ENCODE assay signal across 17 mouse cellular contexts in the genomic region with DNA sequence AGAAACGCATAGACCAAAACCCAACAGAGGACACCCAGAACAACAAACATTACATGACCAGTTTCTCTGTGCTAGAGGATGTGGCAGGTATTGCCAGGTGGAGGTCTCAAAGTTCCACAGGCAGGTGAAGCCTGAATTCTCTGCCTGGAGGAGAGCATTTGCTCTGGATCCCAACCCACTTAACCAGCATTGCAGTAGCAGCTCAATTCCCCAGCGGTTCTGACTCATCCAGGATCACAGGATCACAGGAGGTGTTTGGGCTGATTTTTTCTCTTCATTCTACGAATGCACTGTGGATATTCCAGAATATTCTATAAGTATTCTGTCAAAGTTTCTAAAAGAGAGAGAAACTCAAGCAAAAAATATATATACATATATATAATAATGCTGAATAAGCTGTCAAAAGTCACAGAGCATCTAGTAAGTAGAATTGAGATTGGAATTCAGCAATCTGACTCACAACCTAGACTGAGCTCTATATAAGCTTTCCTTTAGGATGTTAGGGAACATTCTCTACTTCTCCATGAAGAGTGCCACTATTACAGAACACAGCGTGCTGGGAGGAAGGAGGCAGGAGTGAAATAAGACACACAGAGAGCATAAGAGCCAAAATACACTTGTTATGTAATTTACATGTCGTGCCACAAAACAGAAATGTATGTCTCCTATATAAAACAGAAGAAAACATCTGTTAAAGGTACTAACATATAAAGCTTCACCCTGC.
"Had no signal": no experiment of that assay in that cellular context is flagged by ENCODE, and none has a peak within 500 bp of the region (broad histone marks: within the 10 kb centered on the region; RNA-seq: fewer than 3 reads in every experiment).

No protein-coding gene starts in this region.

- ATAC-seq: hindbrain, embryonic 16.5 days; inflammation-experienced regulatory T-cells, adult 6 months; intestine, embryonic 15.5 days; intestine, postnatal 0 days had no signal

- DNase-seq: gastrocnemius, adult 2 months; gastrocnemius, postnatal 10 days; gastrocnemius, postnatal 25 days; heart, adult 18-20 months; heart, postnatal 10 days; heart, postnatal 4 days; kidney, adult 18-20 months; kidney, adult 8-10 months; kidney, postnatal 10 days; kidney, postnatal 25 days; kidney, postnatal 4 days; liver; liver, embryonic 13.5 days had no signal
